Mouse (Mus musculus) urinary bladder, adult 18-20 months (tissue): ENCODE results near the gene Smpdl3b.
"Not testable (repeated sequence)": the region's sequence is repeated elsewhere in the genome, so short reads cannot be mapped to it uniquely, and the experiment has no call there.

Source experiments
- DNase-seq, 2 experiments: peaks; one replicate each; pipeline ENCODE4 v3.0.0; 2022; ENCODE audit warnings: low spot score in 2 of 2, mixed read lengths in 2 of 2

Gene Smpdl3b

DNA sequence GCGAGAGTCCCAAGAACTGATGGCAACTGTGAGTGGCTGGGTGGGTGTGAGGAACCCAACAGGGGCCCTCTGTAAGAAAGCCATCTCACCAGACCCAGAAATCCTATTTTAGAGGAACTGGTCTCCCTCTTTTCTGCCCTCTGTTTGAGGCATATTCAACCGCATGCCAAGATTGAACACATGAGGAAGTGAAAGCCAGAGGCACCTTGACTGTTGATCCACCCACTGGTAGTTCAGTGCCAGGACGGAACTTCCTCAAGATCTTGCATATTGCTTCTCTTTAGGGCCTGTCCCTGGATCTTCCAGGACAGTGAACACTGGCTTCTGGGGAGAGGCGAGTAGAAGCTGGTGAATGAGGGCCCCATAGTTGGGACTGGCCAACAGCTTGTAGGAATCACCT, 23.2 kb upstream of the Smpdl3b start:
- DNase-seq = no peak

DNA sequence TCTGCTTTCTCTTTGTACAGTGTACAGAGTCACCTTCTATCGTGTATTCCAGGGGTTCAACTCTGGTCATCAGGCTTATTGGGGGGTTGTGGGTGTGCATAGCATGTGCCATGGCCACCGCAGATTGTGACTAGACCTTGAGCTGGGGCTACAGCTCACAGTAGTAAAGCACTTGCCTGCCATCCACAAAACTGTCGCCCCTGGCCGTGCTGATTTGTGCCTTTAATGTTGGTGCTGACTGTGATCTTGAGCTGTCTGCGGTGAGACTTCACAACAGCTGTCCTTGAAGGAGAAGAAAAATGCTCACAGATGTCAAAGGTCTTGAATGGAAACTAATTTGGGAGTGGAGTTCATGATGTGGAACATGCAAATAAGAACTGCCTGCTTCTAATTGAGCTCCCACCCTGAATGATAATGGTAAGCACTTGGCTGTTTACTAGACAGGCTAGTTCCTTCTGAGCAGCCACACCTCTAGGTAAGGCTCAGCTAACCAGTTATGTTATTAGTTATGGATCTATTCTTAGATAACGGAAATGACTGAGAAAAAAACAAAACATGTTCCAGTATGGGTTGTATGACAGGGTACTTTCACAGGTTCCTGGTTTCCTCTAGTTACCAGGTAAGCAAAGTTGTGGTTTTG, 21.6 kb upstream of the Smpdl3b start:
- no peak for DNase-seq

DNA sequence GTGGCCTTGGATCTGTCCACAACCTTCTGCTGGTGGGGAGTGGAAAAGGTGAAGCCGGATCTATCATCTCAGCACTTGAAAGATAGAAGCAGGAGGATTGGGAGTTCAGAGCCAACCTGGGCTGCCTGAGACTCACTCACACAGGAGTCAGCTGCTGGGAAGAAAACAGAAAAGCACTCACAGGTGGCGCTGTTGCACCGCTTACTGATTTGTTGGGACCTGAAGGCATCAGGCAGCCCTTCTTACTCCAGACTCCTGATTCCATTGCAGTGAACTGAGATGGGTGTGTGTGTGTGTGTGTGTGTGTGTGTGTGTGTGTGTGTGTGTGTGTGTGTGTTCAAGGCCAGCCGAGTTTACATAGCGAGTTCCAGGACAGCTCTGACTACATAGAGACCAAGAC, 19.7 kb upstream of the Smpdl3b start:
- DNase-seq = peak; percentile 34 to 42

DNA sequence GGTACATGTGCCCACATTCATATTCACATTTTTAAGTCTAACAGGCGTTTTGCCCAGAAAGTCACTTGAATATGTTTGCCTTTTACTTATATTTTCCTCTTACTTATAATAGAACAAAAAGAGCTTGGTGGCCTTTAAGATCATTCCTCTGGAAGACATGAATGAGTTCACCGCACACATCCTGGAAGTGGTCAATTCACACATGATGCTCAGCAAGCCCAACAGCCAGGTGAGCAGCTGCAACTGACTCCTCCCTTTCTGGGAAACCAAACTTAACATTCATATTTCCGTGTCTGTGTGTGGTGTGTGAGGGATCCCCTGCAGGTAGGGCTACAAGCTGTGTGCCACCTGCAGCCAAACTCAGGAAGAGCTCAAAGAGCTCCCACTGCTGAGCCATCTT, 17.9 kb upstream of the Smpdl3b start:
- no peak for DNase-seq

DNA sequence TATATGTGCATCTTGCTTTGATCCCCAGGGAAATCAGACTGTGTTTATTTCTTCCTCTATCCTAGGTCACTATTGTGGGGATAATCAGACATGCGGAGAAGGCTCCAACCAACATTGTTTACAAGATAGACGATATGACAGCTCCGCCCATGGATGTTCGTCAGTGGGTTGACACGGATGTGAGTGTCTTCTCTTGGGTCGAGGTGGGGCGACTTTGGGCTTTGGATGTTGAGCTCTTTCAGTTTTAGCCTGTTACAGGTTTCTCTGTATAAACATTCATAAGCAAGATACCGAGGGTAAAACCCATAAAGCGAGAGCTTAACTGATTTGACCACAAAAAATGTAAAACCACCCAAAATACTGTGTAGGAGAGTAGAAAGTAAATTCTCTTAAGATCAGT, 14.7 kb upstream of the Smpdl3b start:
- no peak for DNase-seq

DNA sequence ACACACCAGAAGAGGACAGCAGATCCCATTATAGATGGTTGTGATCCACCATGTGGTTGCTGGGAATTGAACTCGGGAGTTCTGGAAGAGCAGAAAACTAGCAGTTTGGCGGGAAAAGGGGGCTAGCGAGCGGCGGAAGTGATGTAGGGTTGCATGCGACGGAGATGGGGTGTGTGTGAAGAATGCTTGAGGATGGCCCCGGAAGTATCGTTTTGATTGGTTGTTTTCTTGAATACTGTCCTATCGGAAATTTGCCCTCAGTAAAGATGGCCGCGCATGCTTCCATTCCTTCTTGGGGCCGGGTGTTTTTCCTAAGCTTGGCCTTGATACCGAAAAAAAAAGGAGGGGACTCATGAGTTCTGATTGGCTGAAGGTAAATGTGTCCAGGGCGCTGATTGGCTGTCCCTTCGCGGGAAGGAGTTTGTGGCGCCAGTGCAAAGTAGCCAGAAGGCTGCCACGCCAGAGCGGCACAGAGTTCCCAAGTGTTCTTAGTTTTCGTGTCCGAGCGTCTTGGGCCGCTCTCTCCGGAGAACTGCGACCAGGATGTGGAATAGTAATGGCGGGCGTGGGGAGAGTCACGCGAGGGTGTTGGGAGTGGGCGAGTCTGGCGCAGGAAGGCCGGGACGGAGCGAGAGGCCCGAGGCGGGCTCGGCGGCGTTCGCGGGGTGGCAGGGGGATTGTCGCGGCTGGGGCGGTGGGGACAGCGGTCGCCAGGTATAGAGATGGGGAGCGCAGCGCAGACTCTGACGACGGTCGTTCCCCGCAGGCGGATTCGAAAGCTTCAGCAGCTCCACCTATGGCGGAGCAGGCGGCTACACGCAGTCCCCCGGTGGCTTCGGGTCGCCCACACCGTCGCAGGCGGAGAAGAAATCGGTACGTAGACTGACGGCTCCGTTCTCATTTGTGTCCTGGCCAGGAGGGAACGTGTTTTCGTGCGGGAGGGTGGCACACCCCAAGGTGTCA, 11.1 kb upstream of the Smpdl3b start, which contains the start of gene Rpa2:
Rpa2 (plus strand) TSS at position 419 of the 963 bp plus-strand sequence.
- DNase-seq = peak; percentile 93 to 98

DNA sequence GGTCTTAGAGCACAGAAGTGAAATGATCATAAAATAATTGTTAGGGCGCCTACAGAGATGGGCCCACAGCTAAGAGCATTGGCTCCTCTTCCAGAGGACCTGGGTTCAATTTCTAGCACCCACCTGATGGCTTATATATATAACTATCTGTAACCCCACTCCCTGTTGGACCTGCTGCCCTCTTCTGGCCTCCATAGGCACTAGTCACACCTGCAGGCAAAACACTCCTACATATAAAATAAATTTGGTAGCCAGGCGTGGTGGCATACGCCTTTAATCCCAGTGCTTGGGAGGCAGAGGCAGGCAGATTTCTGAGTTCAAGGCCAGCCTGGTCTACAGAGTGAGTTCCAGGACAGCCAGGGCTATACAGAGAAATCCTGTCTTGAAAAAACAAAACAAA, 6.1 kb upstream of the Smpdl3b start:
- not testable (repeated sequence) for DNase-seq

DNA sequence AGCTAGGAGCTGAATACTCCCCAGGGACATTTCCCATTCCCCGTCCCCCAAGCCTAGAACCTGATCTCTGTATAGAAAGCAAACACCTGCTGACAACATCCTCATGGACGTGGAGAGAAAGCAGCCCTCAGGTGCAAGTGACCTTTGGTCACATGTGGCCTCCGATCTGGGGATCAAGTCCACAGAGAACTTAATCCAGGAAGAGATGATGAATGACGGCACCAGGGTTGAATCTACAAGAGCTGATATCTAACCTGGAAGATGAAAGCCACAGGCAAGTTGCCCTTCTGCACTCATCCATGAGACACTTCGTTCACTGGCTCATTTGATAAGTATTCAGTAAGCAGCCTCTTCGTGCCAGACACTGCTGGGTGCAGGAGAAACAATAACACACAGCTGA, 5.5 kb upstream of the Smpdl3b start:
- DNase-seq = no peak

DNA sequence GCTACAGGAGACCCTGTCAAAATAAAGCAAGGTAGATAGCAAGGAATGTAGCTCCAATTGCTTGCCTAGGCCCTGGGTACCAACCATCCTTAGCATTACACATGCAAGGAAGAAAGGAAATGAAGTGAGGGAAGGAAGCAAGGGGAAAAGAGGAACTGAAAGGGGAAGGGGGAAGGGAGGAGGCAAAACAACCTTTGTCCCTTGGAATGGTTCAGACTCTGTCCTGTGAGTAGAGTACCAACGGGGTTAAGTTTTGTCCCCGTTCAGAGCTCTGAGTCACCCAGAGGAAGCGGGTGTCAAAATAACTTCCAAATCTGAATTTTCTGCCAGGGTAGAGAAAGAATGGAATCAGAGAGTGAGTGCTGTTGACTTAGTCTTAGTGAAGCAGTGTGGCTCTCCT, 3.2 kb upstream of the Smpdl3b start:
- DNase-seq = no peak

DNA sequence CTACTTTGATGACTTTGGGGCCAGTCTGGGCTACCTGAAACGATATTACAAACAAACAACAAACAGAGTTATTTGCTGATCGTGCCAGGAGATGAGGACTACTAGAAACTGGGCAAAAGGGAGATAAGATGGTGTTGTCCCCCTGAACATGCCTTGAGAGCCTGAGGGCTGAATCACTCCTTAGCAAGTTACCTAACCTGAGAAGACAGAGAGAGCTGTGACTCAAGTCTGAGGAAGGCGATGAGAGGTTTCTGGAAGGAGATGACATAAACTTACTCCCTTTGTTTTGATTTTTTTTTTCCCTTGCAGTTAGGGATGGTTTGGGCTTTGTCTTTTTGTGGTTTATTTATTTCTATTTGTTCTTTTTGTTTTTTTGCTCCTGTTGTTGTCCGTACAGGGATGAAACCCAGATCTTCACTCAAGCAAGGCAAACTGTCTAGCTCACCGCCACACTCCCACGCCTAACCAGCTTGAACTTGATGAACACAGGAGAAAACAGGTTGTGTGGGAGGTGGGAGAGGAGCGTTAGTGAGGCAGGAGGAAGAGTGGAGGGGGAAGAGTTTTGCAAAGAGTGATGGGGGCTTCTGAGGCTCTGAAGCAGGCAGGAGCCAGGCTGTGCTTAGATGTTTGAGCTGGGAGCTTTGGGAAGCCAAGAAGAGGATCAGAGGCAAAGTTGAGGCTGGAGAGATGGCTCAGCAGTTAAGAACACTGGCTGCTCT, 740 bp upstream of the Smpdl3b start:
- DNase-seq = no peak

DNA sequence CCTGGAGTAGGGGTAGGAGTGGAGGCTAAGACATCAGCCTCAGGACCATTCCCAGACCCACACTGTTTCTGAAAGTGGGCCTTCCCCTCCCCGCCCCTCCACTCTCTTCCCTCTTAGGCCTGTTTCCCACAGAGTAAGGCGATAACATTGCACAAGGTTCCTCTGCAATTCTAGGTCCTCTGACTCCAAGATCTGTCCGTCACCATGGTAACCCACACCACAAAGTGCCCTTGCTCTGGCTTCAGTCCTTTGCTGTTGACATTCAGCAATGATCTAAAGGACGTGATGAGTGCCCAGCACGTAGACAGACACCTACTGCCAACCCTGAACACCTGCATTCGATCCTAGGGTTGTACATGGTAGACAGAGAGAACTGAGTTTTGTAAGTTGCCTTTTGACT, 4.1 kb downstream of the Smpdl3b start:
- DNase-seq = no peak

DNA sequence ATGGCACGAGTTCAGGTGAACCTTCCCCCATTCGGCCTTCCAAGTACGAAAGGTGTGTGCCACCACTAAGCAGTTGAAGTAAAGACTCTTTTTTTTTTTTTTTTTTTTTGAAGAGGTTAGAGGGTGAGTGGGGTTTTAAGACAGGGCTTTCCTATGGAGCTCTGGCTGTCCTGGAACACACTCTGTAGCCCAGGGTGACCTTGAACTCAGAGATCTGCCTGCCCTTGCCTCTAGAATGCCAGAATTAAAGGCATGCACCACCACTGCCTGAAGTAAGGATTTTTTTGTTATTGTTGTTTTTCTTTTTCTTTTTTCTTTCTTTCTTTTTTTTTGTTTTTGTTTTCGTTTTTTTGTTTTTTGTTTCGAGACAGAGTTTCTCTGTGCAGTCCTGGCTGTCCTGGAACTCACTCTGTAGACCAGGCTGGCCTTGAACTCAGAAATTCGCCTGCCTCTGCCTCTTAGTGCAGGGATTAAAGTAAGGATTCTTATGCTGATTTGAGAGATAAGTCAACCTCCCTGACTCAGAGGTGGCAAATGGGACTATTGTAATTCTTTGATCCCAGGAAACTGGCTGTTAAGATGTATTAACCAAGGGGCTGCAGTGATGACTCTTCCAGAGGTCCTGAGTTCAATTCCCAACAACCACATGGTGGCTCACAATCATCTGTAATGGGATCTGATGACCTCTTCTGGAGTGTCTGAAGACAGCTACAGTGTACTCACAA, 7.6 kb downstream of the Smpdl3b start:
- DNase-seq = no peak

DNA sequence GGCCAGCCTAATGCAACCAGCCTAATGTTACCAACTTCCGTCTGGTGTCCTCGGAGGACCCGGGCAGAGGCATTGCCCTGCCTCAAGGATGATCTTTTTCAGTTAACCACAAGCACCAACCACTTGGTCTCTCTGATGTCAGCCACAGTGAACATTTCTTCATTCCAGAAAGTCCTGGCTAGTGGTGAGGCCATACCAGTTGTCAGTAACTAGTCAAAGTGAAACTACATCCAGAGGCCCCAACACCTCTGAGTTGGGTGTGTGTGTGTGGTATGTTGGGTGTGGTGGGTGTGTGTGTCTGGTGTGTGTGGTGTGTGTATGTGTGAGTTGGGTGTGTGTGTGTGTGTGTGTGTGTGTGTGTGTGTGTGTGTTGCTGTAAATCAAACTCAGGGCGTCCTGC, 8.3 kb downstream of the Smpdl3b start:
- no peak for DNase-seq

DNA sequence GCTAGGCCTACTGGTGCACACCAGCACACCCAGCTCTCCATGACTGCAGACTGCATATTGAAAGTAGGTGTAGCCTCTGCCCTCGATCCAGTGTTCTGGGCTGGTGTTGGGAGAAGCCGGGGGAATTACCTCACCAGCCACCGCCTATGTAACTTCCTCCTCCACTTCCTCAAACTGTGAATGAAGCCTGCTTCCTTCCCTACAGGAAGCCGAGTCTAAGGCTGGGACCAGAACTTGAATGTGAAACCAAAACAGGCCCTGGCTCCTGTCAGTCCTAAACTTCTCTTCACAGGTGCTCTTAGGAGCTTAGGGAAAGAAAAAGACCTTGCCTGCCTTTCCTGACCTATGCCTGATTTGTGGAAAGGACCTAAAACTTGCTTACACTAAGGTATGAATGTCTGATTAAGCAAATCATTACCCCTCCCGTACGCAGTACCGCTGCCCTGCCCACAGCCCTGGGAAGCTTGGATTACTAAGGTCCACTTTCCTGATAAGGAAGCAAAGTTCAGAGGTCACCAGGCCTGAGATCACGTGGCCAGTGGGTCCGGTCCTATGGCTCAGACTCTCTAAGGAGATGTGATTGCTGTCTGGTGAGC, 9.3 kb downstream of the Smpdl3b start:
- DNase-seq = peak in 1 of 2 experiments; percentile 24

DNA sequence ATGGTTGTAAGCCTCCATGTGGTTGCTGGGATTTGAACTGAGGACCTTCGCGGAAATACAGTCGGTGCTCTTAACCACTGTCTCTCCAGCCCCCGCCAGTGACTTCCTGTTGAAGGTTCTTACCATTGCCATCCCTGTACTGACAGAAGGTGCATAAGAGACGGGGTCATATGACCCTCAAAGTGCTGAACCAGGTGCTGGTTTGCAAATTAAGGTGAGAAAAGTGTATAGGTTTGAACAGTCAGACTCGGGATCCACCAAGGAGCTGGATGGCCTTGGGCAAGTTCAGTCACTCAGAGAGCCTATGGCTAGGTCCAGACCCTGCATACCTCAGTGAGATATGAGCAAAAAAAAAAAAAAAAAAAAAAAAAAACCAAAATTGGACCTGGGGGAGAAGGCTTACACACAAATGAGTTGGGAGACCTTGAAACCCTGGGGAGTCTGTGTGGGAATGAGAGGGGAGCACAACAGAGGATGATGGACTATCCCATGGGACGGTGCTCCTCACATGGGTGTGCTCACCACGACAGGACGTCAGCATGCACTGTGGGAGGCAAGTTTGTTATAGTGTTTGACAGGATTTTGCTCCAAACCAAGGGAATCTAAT, 10.0 kb downstream of the Smpdl3b start:
- no peak for DNase-seq

DNA sequence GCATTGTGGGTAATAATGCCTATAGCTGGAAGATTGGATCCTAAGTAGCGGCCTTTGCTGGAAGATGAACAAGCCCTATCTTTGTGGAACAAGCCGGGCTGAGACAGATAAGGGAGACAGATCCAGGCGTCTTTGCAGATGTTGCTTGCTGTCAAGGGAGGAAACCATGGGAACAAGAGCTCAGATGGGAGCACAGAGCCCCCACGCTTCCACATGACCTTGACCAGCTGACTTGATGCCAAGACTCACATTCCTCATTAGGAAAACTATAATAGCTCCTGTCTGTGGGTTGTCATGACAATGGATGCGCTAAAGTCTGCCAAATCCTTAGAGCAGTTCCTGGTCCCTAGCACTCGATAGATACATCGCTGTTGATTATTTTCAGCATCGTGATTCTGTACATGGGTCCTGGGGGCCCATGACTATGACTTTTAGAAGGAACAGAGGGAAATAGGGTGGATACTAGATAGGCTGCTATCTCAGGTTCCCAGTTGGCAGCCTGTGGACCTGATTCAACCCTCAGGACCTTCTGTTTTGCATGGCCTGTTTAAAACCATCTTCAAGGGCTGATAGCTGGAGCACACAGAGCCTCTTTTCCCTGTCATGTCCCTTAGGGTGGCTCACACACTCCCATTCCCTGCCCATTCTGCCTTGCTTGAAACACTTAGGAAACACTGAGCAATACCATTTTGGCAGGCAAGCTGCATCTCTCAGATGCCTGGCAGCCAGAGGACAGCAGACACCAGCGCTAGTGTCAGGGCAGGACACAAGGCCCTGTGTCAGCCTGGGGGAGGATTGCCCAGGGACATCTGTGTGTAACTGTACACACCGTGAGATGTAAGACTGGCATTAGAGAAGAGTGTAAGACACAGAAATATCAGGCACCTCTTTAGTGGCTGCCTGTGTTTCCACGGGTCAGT, 12.8 kb downstream of the Smpdl3b start:
- no peak for DNase-seq

DNA sequence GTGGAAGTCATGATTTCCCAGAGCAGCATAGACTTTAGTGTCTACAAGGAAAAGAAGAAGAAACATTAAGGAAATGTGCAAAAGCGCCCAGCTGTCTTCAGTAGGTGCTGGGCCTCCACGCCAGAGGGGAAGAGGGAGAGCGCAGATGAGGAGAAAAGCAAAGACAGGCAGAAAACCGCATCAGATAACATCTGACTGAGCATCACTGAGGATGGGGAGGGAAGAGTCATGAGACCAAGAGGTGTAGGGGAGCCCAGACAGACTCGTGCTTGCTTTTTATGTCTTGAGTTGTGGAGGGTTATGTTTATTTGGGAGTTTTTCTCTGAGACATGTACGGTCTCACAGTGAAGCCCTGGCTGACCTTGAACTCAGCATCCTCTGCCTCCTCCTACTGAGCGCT, 15.6 kb downstream of the Smpdl3b start:
- DNase-seq = no peak

DNA sequence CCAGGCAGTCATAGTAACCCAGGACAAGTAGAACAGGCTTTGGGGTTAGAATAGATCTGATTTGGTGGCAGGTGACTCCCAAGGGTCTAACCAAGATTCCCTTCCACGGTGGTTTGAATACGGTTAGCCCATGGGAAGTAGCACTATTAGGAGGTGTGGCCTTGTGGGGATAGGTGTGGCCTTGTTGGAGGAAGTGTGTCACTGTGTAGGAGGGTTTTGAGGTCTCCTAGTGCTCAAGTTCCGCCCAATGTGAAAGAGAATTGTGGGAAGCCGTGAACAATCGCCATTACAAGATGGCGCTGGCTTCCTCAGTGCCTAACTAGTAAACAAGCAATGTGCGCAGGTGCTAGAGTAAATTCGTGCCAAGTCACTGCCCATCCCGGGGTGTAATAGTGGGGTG, 19.9 kb downstream of the Smpdl3b start:
- not testable (repeated sequence) for DNase-seq

DNA sequence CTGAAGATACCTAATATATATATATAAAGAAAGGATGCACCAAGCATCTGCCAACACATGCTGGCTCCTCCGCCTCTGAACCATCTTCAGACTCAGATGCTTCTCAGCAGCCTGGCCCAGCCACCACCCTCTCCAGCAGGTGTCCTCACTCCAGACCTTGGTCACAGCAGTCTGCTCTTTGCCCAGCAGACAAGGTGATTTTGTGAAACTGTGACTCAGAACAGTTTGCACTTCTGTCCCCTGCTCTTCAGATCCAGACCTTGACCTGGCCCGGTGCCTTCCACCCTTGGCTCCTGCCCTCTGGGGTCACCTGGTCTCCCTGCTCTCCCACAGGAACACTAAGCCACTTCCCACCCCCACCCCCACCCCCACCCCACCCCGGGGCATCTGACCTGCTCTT, 21.2 kb downstream of the Smpdl3b start:
- no peak for DNase-seq

DNA sequence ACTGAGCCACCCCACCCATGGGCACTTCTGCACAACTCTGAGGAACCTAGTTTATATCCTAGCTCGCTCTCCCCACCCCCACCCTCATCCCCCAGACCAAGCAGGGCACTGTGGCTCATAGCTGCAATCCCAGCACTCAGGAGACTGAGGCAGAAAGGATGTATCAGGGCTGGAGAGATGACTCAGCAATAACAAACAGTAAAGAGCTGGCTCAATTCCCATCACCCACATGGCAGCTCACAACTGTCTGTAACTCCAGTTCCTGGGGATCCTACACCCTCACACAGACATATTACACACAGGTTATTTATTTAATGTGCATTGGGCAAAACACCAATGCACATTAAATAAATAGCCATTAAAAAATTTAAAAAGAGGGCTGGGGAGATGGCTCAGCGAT, 21.7 kb downstream of the Smpdl3b start:
- no peak for DNase-seq
